Mouse (Mus musculus) intestine, embryonic 16.5 days (tissue): Measurements from ENCODE around the gene Asic2. TPM values are rescaled to one million over a fixed set of nuclear protein-coding genes. Genes with fewer than 3 reads are reported as not detected.

Experiments
- ATAC-seq: fragments of 200-750 bp; cut with Nextera tagmentation; 2 replicates; pipeline ENCODE4 v1.8.0; 2017; ENCODE audit warnings: moderate TSS enrichment, moderate library complexity
- H3K27ac ChIP-seq: fragments of 300-500 bp; sonication (generic); 2 replicates; pipeline ENCODE4 v1.5.1; 2014; ENCODE audit warnings: mild to moderate bottlenecking, low read length
- H3K27me3 ChIP-seq: fragments of 300-500 bp; sonication (generic); replicated peaks from 2 replicates; pipeline ENCODE4 v1.6.1; 2014; ENCODE audit warnings: low read length, control low read depth, mixed read lengths; ENCODE audit not compliant: control insufficient read depth, insufficient read depth
- H3K36me3 ChIP-seq: fragments of 300-500 bp; sonication (generic); 2 replicates; pipeline ENCODE4 v1.6.1; 2014; ENCODE audit warnings: low read length, control low read depth; ENCODE audit not compliant: control insufficient read depth, insufficient read depth
- H3K4me1 ChIP-seq: fragments of 300-500 bp; sonication (generic); 2 replicates; pipeline ENCODE4 v1.6.1; 2014; ENCODE audit warnings: low read length, control low read depth, mixed read lengths; ENCODE audit not compliant: control insufficient read depth, insufficient read depth
- H3K4me2 ChIP-seq: fragments of 300-500 bp; sonication (generic); 2 replicates; pipeline ENCODE4 v1.6.1; 2014; ENCODE audit warnings: low read depth, low read length, control low read depth
- H3K4me3 ChIP-seq: fragments of 300-500 bp; sonication (generic); 2 replicates; pipeline ENCODE4 v1.5.1; 2014; ENCODE audit warnings: mild to moderate bottlenecking, low read length
- H3K9ac ChIP-seq: fragments of 300-500 bp; sonication (generic); 2 replicates; pipeline ENCODE4 v1.6.1; 2014; ENCODE audit warnings: low read depth, low read length
- H3K9me3 ChIP-seq: fragments of 300-500 bp; sonication (generic); 2 replicates; pipeline ENCODE4 v1.6.1; 2016; ENCODE audit warnings: low read length, control low read depth; ENCODE audit not compliant: control insufficient read depth
- WGBS: fragments of 180-500 bp; shearing (Covaris S2); extraction: QIAGEN DNeasy Blood & Tissue Kit; methylation state at CpG from one replicate; pipeline ENCODE4 v1.1.7; 2014; 5-methylcytosine and 5-hydroxymethylcytosine counted together
- polyA plus RNA-seq: library from polyadenylated mRNA; unstranded; fragments of >200 nt; fragmentation: Nextera tagmentation; extraction: Ambion mirVana; gene quantifications from 2 replicates; pipeline ENCODE4 v1.2.1, GENCODE M21; 2015

The Asic2 gene
- polyA plus RNA-seq, 1 experiment from 2014 or later: 0.15 TPM

DNA sequence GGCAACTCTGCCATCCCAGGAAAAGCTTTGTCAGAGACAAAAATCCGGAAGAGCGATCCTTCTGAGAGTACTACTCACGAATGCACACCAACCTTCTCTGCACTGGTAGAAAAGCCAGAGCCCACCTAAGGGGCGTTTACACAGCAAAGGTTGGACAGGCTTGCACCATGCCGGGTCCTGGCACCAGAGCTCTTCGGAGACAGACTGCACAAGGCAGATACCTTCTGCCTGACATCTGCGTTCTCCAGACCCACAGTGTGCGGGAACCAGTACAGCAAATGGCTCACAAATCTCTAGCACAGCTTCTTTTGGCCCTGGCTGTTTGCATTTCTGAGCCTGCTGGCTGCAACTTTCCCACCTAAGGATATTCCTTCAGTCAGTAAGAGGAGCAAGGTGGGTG is 817.6 kb downstream of the Asic2 start:
- Histone ChIP-seq H3K9me3 (no peaks in the 10 kb centered on the region), H3K4me3 (no peak overlapping the region), H3K4me1 (peaks cover 20% of the 10 kb centered on the region), H3K27ac (no peak overlapping the region), H3K9ac (no peak overlapping the region), H3K27me3 (peaks cover 51% of the 10 kb centered on the region), H3K4me2 (no peak overlapping the region), H3K36me3 (no peaks in the 10 kb centered on the region)
- WGBS: 65% methylated on average over 8 of the region's 8 CpGs
- no peak for ATAC-seq

DNA sequence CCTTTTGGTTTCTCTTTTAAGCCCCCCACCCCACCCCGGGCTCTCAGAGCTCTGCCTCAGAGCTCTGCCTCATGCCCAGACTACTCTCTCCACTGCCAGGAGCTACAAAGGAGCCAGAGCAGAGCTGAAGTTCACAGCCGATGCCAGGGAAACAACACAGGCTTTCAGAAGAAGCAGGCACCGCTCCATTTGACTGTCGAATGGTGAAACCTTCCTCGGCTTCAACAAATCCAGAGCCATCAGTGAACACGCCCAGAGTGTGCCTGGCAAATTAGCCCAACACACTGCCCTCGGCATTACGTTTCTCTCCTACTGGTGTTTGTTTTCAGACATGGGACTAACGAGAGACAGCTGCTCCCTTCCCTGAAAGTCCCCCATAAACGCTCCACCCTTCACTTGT is 819.8 kb downstream of the Asic2 start:
- Histone ChIP-seq H3K9me3 (no peaks in the 10 kb centered on the region), H3K27ac (no peak overlapping the region), H3K4me3 (no peak overlapping the region), H3K36me3 (no peaks in the 10 kb centered on the region), H3K4me2 (no peak overlapping the region), H3K4me1 (peaks cover 20% of the 10 kb centered on the region), H3K27me3 (peaks cover 36% of the 10 kb centered on the region), H3K9ac (no peak overlapping the region)
- WGBS: 60% methylated on average over 10 of the region's 10 CpGs
- ATAC-seq: no peak

DNA sequence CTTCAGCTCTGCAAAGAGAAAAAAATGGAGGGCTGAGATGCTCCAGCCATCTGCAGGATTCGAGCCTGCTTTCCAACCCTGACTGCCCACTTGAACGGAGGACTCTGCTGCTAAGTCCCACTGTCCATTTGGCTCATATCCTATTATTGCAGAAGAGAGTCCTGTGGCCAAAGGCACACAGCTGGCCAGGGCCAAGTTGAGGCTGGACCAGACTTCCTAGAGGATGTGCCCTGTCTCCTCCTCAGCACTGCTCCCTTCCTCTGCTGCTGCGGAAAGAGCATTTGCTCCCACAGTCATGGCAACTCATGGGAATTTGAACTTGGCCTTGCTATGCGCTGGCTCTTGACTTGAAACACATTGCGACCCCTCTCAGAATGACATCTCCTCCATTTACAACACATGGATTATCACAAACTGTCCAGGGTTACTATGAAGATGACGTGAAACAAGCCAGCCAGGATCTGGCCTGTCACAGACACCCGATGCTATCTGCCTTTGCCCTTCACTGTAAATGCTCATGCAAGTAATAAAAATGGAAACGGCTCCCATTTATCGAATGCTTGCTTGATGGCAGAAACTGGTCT is 821.6 kb downstream of the Asic2 start:
- peaks cover 18% of the 10 kb centered on the region for H3K27me3 ChIP-seq
- no peaks in the 10 kb centered on the region for H3K36me3 ChIP-seq
- WGBS: 78% methylated on average over 9 of the region's 9 CpGs
- no peak overlapping the region for H3K4me3 ChIP-seq
- no peak overlapping the region for H3K27ac ChIP-seq
- no peaks in the 10 kb centered on the region for H3K9me3 ChIP-seq
- H3K4me1 ChIP-seq: 0 out of 2 replicates have a peak, but pooled peaks cover 2% of the 10 kb centered on the region
- ATAC-seq: no peak
- no peak overlapping the region for H3K9ac ChIP-seq
- no peak overlapping the region for H3K4me2 ChIP-seq

DNA sequence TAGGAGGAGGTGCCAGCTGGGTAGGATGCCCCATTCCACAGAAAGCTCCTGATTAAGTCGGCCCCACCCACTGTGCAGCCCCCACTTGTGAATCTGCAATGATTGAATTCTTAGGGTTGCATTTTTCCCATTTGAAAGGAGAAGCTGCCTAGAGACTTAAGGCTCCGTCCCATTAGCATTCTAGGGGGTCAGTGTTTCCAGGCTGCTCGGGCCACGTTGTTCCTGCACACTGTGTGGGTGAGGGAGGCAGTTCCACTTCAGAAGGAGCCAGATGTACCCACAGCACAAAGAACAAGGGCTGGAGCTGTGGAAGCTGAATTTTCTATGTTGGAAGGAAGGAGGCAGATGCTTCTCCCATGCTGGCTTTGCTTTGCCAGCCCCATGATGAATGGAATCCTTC is 833.1 kb downstream of the Asic2 start:
- no peaks in the 10 kb centered on the region for H3K9me3 ChIP-seq
- no peaks in the 10 kb centered on the region for H3K4me1 ChIP-seq
- H3K27me3 ChIP-seq: no peaks in the 10 kb centered on the region
- H3K9ac ChIP-seq: no peak overlapping the region
- no peak overlapping the region for H3K4me2 ChIP-seq
- no peak overlapping the region for H3K27ac ChIP-seq
- H3K4me3 ChIP-seq: no peak overlapping the region
- no peak for ATAC-seq
- 68% methylated on average over 4 of the region's 4 CpGs for WGBS
- H3K36me3 ChIP-seq: no peaks in the 10 kb centered on the region

DNA sequence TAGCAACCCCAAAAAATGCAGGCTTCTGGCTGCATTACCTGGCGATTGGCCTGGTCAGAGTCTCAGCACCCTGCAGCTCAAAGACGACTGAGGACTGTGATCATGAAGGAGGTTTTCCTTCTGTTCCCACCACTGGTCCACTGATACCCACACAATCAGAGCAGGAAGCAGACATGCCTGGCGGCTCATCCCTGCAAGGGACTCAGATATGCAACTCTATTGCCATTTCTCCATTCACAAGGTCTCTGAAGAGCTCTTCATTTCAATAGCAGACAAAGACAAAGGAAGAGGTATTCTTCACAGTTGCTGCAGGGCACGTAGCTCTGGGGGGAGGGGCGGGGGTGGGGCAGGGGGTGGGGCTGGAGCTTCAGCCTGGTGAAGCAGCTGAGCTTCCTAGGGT is 834.3 kb downstream of the Asic2 start:
- no peak overlapping the region for H3K27ac ChIP-seq
- no peak overlapping the region for H3K4me3 ChIP-seq
- no peaks in the 10 kb centered on the region for H3K36me3 ChIP-seq
- H3K9me3 ChIP-seq: no peaks in the 10 kb centered on the region
- H3K9ac ChIP-seq: no peak overlapping the region
- WGBS: 15% methylated on average over 5 of the region's 5 CpGs
- ATAC-seq: no peak
- no peak overlapping the region for H3K4me2 ChIP-seq
- H3K4me1 ChIP-seq: no peaks in the 10 kb centered on the region
- no peaks in the 10 kb centered on the region for H3K27me3 ChIP-seq

DNA sequence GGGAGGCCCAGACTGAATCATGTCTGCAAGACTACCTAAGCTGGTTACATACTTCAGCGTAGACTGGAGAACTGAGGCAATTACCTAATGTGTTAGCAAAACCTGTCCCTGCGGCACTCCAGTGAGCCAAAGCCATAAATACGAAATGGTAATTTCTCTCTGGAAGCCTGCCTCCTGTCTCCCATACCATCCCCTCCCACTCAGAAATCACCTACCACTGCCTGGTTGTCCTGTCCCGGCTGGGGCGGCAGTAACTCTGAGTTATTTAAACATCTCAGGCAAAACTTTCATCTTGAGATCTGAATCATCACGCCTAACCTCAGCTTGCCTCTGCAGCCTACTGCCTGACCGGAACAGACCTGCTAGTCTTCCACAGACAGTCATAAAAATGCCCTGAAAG is 835.6 kb downstream of the Asic2 start:
- no peak overlapping the region for H3K27ac ChIP-seq
- H3K36me3 ChIP-seq: no peaks in the 10 kb centered on the region
- H3K4me1 ChIP-seq: no peaks in the 10 kb centered on the region
- H3K27me3 ChIP-seq: no peaks in the 10 kb centered on the region
- H3K9me3 ChIP-seq: no peaks in the 10 kb centered on the region
- ATAC-seq: no peak
- no peak overlapping the region for H3K9ac ChIP-seq
- no peak overlapping the region for H3K4me3 ChIP-seq
- no peak overlapping the region for H3K4me2 ChIP-seq
- 76% methylated on average over 7 of the region's 7 CpGs for WGBS

DNA sequence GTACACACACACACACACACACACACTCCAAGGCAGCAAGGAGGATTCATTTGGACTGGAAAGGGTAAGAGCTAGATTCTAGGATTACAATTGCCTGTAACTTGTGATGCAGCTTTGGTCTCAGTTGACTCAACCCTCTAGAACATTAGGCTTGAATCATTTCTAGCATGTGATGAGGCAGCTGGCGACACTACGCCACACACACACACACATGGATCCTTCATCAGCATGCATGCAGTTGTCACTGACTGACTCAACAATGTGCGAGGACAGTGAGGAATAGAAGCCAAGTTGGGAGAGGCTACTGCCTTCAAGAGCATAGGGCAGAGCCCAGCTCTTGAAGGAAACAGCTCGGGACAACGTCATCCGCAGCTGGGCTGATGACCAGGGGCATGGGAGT is 843.9 kb downstream of the Asic2 start:
- Histone ChIP-seq H3K27ac (no peak overlapping the region), H3K4me1 (no peaks in the 10 kb centered on the region), H3K27me3 (no peaks in the 10 kb centered on the region), H3K4me3 (no peak overlapping the region), H3K9ac (no peak overlapping the region), H3K36me3 (no peaks in the 10 kb centered on the region), H3K4me2 (no peak overlapping the region), H3K9me3 (no peaks in the 10 kb centered on the region)
- WGBS: 88% methylated on average over 6 of the region's 6 CpGs
- no peak for ATAC-seq

DNA sequence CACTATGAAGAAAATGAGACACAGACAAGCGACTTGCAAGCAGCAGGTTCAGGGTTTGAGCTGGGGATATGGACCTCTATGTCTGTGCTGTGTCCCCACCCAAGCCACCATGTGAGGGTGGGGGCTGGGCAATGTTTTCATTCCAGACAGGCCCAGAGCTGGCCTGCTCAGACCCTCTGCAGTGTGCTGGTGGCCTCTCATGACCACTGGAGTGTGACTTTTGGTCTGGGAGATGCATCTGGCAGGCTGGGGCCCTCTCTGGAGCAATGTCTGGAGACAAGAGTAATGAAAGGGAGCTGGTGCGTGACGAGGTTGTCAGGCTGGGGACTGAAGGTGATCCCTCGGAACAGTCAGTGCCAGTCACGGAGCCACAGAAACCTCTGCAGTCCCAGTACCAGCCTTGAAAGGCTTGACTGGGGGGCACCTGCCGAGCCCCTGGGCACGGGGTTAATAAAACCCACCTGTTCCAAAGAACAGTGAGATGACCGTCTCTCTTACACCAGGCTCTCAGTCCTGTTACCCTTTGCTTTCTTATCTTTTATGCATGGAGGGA is 848.2 kb downstream of the Asic2 start:
- 64% methylated on average over 8 of the region's 8 CpGs for whole genome bisulfite sequencing
- H3K4me3 ChIP-seq: no peak overlapping the region
- no peaks in the 10 kb centered on the region for H3K9me3 ChIP-seq
- no peak overlapping the region for H3K4me2 ChIP-seq
- no peak overlapping the region for H3K27ac ChIP-seq
- H3K4me1 ChIP-seq: no peaks in the 10 kb centered on the region
- H3K9ac ChIP-seq: no peak overlapping the region
- no peaks in the 10 kb centered on the region for H3K27me3 ChIP-seq
- ATAC-seq: no peak
- no peaks in the 10 kb centered on the region for H3K36me3 ChIP-seq

DNA sequence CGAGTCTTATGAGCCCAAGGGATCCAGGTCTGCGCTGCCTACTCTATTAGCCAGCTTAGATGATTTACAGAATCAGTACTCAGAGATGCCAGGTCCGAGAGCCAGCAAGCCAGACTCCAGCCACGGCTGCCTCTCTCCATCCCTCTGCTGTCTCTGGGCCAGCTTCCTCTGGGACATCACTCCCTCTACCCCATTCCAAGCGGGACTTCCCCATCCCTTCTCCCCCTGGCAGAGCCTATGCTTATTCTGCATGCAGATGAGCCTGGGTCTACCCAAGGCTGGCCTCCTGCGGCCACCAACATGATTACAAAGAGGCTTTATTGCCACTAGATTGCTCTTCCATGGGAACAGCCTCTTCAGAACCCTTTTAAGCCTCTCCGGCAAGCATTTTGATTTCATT is 850.2 kb downstream of the Asic2 start:
- H3K4me2 ChIP-seq: no peak overlapping the region
- no peaks in the 10 kb centered on the region for H3K27me3 ChIP-seq
- H3K9me3 ChIP-seq: no peaks in the 10 kb centered on the region
- 50% methylated on average over 7 of the region's 7 CpGs for WGBS
- no peak overlapping the region for H3K4me3 ChIP-seq
- no peaks in the 10 kb centered on the region for H3K36me3 ChIP-seq
- H3K4me1 ChIP-seq: no peaks in the 10 kb centered on the region
- no peak for ATAC-seq
- H3K27ac ChIP-seq: no peak overlapping the region
- no peak overlapping the region for H3K9ac ChIP-seq

DNA sequence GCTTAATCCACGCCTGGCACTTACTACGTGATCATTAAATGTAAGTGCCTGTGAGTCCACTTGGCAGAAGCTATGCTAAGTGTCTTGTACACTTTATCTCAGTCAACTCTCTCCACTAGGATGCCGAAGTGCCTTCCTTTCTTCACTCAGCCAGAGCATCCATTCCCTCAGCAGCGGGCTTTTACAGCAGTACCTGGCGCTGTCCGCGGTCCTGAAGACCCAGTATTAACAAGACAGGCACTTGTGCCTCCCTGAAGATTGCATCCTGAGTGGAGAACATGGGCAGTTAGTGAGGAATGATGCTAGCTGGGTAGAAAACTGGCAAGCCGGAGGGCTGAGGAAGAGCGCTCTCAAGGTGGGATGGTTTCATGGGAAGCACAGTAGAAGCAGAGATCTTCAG is 852.6 kb downstream of the Asic2 start:
- H3K4me1 ChIP-seq: no peaks in the 10 kb centered on the region

More for the DNA sequence above, 852.6 kb downstream of the Asic2 start:
- Histone ChIP-seq H3K36me3 (no peaks in the 10 kb centered on the region), H3K27ac (no peak overlapping the region), H3K9ac (no peak overlapping the region), H3K4me3 (no peak overlapping the region), H3K9me3 (no peaks in the 10 kb centered on the region), H3K27me3 (no peaks in the 10 kb centered on the region), H3K4me2 (no peak overlapping the region)
- ATAC-seq: no peak
- 35% methylated on average over 9 of the region's 9 CpGs for WGBS
